Mouse (Mus musculus) hindbrain, embryonic 14.5 days (tissue): Measurements from ENCODE around the gene Spata21. TPM values are rescaled to one million over a fixed set of nuclear protein-coding genes. Genes with fewer than 3 reads are reported as not detected.

Experiments used
- ATAC-seq: fragments of 200-750 bp; cut with Nextera tagmentation; 2 replicates; pipeline ENCODE4 v1.8.0; 2017; ENCODE audit warnings: moderate number of reproducible peaks, mild to moderate bottlenecking, moderate TSS enrichment, moderate library complexity; ENCODE audit not compliant: low FRiP score
- DNase-seq: peaks from one replicate; pipeline ENCODE4 v3.0.0-alpha.2; 2015; ENCODE audit warnings: low spot score
- H3K27ac ChIP-seq: fragments of 300-500 bp; sonication (generic); 2 replicates; pipeline ENCODE4 v1.5.1; 2014; ENCODE audit warnings: mild to moderate bottlenecking, moderate library complexity
- H3K27me3 ChIP-seq: fragments of 300-500 bp; sonication (generic); 2 replicates; pipeline ENCODE4 v1.6.1; 2014; ENCODE audit warnings: mild to moderate bottlenecking, low read length, mixed read lengths; ENCODE audit not compliant: control insufficient read depth, insufficient read depth
- H3K36me3 ChIP-seq: fragments of 300-500 bp; sonication (generic); replicated peaks from 2 replicates; pipeline ENCODE4 v1.6.1; 2014; ENCODE audit not compliant: control insufficient read depth, insufficient read depth
- H3K4me1 ChIP-seq: fragments of 300-500 bp; sonication (generic); replicated peaks from 2 replicates; pipeline ENCODE4 v1.6.1; 2014; ENCODE audit warnings: antibody characterized with exemption, low read length, mixed read lengths; ENCODE audit not compliant: control insufficient read depth, insufficient read depth
- H3K4me2 ChIP-seq: fragments of 300-500 bp; sonication (generic); replicated peaks from 2 replicates; pipeline ENCODE4 v1.6.1; 2014; ENCODE audit warnings: mild to moderate bottlenecking, moderate library complexity
- H3K4me3 ChIP-seq: fragments of 300-500 bp; sonication (generic); replicated peaks from 2 replicates; pipeline ENCODE4 v1.5.1; 2014; ENCODE audit warnings: mild to moderate bottlenecking, low read length
- H3K9ac ChIP-seq: fragments of 300-500 bp; sonication (generic); 2 replicates; pipeline ENCODE4 v1.6.1; 2014
- H3K9me3 ChIP-seq: fragments of 300-500 bp; sonication (generic); 2 replicates; pipeline ENCODE4 v1.6.1; 2016; ENCODE audit warnings: low read length; ENCODE audit not compliant: control insufficient read depth
- WGBS: fragments of 180-500 bp; shearing (Covaris S2); extraction: QIAGEN DNeasy Blood & Tissue Kit; methylation state at CpG from one replicate; pipeline ENCODE4 v1.1.7; 2014; 5-methylcytosine and 5-hydroxymethylcytosine counted together
- polyA plus RNA-seq: library from polyadenylated mRNA; unstranded; fragments of >200 nt; fragmentation: Nextera tagmentation; extraction: Ambion mirVana; gene quantifications from 2 replicates; pipeline ENCODE4 v1.2.1, GENCODE M21; 2014

Gene Spata21
- polyA plus RNA-seq, 1 experiment from 2014 or later: 0.96 TPM

DNA sequence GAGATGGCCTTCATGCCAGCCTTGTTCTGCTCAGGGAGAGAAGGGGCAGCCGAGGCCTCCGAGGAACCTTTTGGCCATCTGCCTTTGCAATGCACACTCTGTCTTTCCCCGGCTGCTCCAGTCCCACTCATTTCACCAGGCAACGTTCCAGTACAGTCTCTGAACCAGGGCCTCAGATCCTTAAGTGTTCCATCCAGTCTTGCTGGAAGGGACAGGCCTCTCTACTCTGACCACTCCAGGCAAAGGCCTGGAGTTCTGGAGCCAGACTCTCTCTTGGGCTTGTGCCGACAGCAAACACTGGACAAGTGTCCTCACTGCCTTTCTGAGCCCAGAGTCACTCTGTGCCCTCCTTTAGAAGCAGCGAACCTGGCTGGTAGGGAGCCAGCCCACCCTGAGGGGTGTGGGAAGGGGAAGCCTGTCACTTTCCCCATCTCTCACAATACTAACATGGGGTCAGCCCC lies 26.4 kb downstream of the Spata21 start:
- 70% methylated on average over 6 of the region's 6 CpGs for WGBS
- no peak for DNase-seq
- no peak for ATAC-seq
- Histone ChIP-seq H3K9me3 (no peaks in the 10 kb centered on the region; the same call in 1 of the 2 replicates), H3K9ac (no peak overlapping the region), H3K27me3 (no peaks in the 10 kb centered on the region), H3K4me1 (no peaks in the 10 kb centered on the region), H3K4me3 (no peak overlapping the region), H3K36me3 (peaks cover 57% of the 10 kb centered on the region), H3K4me2 (no peak overlapping the region), H3K27ac (no peak overlapping the region)

DNA sequence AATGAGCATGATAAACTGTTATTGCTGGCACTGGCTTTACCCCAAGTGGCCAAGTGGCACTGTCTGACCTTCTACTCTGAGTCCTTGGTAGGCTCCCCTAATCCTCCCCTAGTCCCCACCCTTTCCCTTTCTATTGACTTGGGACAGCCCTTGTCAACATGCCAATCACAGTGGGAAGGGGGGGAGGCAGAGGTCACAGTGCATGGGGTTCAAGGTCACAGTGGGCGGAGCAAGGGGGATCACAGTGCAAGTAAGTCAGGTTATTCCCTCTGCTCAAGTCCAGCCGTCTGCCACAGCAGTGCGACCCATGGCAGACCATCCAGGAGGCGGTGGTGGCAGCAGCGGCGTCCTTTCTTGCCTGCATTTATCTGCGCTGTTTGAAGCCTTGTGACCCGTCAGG lies 27.3 kb downstream of the Spata21 start:
- Histone ChIP-seq H3K4me1 (no peaks in the 10 kb centered on the region; the same call in 1 of the 2 replicates), H3K27me3 (no peaks in the 10 kb centered on the region), H3K9ac (no peak overlapping the region), H3K4me3 (no peak overlapping the region), H3K36me3 (peaks cover 57% of the 10 kb centered on the region), H3K4me2 (no peak overlapping the region), H3K9me3 (no peaks in the 10 kb centered on the region; the same call in 1 of the 2 replicates), H3K27ac (no peak overlapping the region)
- WGBS: 74% methylated on average over 8 of the region's 8 CpGs
- ATAC-seq (no peak), DNase-seq (no peak)

DNA sequence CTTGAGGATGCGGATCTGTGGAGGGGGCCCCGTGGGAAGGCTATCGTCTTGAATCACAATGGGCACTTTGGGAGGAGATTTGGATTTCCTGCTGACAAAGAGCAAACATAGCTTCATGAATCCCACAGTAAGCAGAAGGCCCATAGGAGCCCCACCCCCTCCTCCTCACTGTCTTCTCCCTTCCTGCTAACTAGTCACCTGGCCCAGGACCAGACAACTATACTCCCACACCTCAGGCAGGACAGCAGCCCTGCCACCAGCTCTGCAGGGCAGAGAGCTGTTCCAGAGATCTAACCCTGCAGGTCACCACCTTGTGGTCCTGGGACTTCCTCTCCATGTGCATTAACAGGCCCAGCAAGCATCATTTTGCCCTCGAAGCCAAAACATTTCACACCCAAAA lies 30.6 kb downstream of the Spata21 start:
- no peaks in the 10 kb centered on the region for H3K9me3 ChIP-seq
- no peak overlapping the region for H3K4me3 ChIP-seq
- no peak overlapping the region for H3K4me2 ChIP-seq
- H3K27ac ChIP-seq: no peak overlapping the region
- H3K36me3 ChIP-seq: peaks cover 42% of the 10 kb centered on the region
- no peak for ATAC-seq
- H3K9ac ChIP-seq: no peak overlapping the region
- H3K27me3 ChIP-seq: no peaks in the 10 kb centered on the region
- DNase-seq: no peak
- 62% methylated on average over 4 of the region's 4 CpGs for WGBS
- H3K4me1 ChIP-seq: no peaks in the 10 kb centered on the region; the same call in 1 of the 2 replicates

DNA sequence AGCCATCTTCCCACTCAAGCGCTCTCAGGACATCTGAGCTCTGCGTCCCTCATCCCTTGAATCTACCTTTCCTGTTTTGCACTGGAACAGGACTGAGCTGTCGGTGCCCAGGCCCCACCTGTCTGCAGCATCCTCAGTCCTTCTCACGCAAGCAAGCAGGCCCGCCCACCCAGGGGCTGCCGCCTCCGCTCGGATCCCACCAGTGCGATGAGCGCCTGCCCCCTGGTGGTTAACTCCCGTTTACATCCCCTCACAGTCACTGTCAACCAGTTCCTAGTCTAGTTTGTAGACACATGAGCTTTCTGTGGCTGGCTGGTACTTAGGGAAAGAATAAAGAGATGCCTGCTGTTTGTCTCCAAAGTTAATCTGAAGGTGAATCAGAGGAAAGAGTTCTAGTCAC lies 32.6 kb downstream of the Spata21 start:
- ATAC-seq (peak; percentile 72; the same call in 1 of the 2 replicates), DNase-seq (peak; percentile 77)
- H3K9ac ChIP-seq: no peak overlapping the region
- H3K4me3 ChIP-seq: no peak overlapping the region
- no peaks in the 10 kb centered on the region for H3K9me3 ChIP-seq
- H3K27ac ChIP-seq: no peak overlapping the region
- H3K36me3 ChIP-seq: peaks cover 28% of the 10 kb centered on the region
- no peaks in the 10 kb centered on the region; the same call in 1 of the 2 replicates for H3K4me1 ChIP-seq
- no peaks in the 10 kb centered on the region for H3K27me3 ChIP-seq
- no peak overlapping the region for H3K4me2 ChIP-seq
- 24% methylated on average over 11 of the region's 11 CpGs for WGBS

DNA sequence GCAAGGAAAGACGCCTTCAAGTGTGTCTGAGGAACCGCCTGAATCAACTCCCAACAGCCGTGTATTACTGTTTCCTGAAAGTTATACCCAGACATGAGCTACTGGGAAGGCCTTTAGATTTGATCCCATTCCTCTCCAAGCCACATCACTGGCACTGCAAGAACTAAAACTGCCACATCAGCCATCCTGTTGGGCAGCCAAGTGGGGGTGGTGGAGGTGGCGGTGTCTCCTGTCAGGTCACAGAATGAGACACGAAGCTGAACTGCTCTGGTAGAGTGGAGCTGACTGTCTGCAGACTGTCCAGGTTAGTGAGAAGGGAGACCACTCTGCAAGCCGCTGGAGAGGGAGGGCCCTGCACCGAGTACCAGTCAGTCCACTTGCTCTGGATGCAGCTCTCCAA lies 34.5 kb downstream of the Spata21 start:
- Histone ChIP-seq H3K9me3 (no peaks in the 10 kb centered on the region), H3K36me3 (peaks cover 9% of the 10 kb centered on the region), H3K4me2 (no peak overlapping the region), H3K27me3 (no peaks in the 10 kb centered on the region), H3K4me1 (no peaks in the 10 kb centered on the region; the same call in 1 of the 2 replicates), H3K27ac (no peak overlapping the region), H3K9ac (no peak overlapping the region), H3K4me3 (no peak overlapping the region)
- no peak for ATAC-seq
- no peak for DNase-seq
- 89% methylated on average over 7 of the region's 7 CpGs for WGBS

DNA sequence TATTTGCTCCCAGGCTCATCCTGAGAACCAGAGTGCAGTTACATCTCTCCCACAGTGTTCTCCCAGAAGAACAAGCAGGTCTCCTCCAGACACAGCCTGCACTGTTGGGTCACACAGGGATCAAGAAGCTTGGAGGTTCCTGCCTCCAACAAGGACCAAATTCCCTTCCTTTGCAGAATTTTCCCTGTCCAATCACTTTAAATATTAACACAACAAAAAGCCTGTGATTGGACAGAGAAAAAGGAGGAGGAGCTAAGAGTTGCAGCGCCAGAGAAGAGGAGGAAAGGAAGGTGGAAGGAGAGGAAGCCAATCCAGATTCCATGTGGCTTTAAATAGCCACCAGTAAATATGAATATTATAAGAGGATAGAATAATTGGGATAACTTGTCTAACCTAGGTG lies 34.9 kb downstream of the Spata21 start:
- Histone ChIP-seq H3K4me2 (no peak overlapping the region), H3K36me3 (peaks cover 5% of the 10 kb centered on the region), H3K9ac (no peak overlapping the region), H3K9me3 (no peaks in the 10 kb centered on the region), H3K27ac (no peak overlapping the region), H3K27me3 (no peaks in the 10 kb centered on the region), H3K4me1 (no peaks in the 10 kb centered on the region; the same call in 1 of the 2 replicates), H3K4me3 (no peak overlapping the region)
- ATAC-seq (no peak), DNase-seq (no peak)
- WGBS: 16% methylated on average over 1 of the region's 1 CpGs

DNA sequence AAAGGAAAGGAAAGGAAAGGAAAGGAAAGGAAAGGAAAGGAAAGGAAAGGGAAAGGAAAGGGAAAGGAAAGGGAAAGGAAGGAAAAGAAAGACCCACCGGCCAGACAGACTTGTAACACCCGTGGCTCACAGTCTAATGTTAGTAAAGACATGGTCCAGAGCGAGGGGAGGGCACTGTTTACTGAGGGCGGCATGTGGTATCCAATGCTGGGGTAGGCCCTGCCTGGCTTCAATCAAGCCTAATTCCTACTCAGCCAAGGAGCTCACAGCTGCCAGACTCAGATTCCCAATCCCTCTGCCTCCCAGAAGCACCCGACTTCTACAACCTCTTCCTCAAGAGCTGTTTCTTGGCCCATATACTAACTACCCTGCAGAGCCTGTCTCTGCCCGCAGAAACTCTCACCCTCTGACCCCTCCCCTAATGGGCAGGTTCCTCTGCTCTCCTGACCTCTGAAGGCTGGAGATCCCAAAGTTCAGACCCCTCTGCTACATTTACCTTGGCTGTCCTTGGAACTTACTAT lies 41.1 kb downstream of the Spata21 start:
- DNase-seq (no peak), ATAC-seq (no peak)
- Histone ChIP-seq H3K27me3 (no peaks in the 10 kb centered on the region), H3K4me1 (peaks cover 28% of the 10 kb centered on the region), H3K4me3 (no peak overlapping the region), H3K4me2 (no peak overlapping the region), H3K9me3 (no peaks in the 10 kb centered on the region), H3K27ac (no peak overlapping the region), H3K36me3 (no peaks in the 10 kb centered on the region; the same call in 1 of the 2 replicates), H3K9ac (no peak overlapping the region)
- 82% methylated on average over 6 of the region's 6 CpGs for WGBS

DNA sequence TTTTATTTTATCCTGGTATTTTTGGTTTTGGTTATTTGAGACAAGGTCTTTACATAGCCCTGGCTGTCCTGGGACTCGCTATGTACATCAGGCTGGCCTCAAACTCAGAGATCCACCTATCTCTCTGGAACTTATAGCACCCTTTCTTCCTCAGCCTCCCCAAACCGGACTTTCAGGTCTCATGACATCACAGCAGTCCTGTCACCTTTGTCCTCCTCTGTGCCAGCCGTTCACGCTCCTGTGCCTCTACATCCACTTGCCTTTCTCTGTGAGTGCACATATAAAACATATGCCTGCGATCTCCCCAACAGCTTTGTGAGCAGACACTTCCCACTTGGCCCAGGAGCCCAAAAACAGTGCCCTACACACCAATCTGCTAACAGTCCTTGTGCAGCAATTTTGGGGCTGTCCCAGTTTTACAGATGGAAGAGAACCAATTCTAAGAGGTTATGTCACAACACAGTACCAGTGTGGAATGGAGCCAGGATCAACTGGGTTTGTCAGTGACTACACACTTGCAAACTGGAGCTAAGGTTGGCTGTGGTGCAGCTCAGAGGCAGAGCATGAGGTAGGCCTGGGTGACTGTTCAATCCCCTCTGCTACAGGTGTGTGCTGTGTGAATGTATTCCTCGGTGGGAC lies 42.7 kb downstream of the Spata21 start:
- Histone ChIP-seq H3K27me3 (no peaks in the 10 kb centered on the region), H3K4me1 (peaks cover 37% of the 10 kb centered on the region), H3K9ac (no peak overlapping the region), H3K36me3 (no peaks in the 10 kb centered on the region; the same call in 1 of the 2 replicates), H3K4me2 (no peak overlapping the region), H3K4me3 (no peak overlapping the region), H3K9me3 (no peaks in the 10 kb centered on the region), H3K27ac (peak overlapping the region; percentile 54)
- 80% methylated on average over 6 of the region's 6 CpGs for WGBS
- DNase-seq (no peak), ATAC-seq (no peak)

DNA sequence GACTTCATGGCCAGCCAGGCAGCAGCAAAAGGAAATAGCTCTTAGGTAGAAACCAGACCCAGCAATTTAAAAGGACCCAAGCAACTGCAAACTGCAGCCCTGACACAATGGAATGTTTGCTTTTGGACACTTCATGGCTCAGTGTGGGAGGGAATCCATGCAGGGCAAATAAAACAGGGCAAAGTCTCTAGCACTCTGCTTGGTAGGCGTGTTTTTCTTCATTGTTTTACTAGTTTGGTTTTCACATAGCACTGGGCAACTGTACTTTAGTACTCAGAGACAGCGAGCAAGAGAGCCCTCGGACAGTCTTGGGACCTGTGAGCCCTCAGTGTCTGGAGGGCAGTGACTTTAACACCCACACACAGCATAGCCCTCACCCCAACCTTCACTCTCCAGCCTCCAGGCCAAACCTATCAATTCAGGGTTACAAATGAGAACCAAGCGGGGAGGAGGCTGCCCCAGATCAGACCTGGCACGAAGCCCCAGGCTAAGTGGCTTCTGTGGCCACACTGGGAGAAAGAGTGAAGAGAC lies 43.5 kb downstream of the Spata21 start:
- Histone ChIP-seq H3K9ac (peak overlapping the region; percentile 8; the same call in 1 of the 2 replicates), H3K27ac (peak overlapping the region; percentile 54), H3K27me3 (no peaks in the 10 kb centered on the region), H3K4me1 (peaks cover 43% of the 10 kb centered on the region), H3K36me3 (no peaks in the 10 kb centered on the region), H3K9me3 (no peaks in the 10 kb centered on the region), H3K4me3 (no peak overlapping the region), H3K4me2 (no peak overlapping the region)
- ATAC-seq (0 out of 2 replicates have a peak, but pooled peaks have one; percentile 9), DNase-seq (no peak)
- 53% methylated on average over 5 of the region's 5 CpGs for WGBS
